Mouse (Mus musculus) heart, postnatal 0 days (tissue): ENCODE data around the gene Fam53b.

Source experiments
- CTCF ChIP-seq: IDR thresholded peaks from 2 replicates; pipeline ENCODE4 v1.5.1; 2016; ENCODE audit warnings: antibody characterized with exemption, control low read depth, low read depth
- EP300 ChIP-seq: IDR thresholded peaks from 2 replicates; pipeline ENCODE4 v1.6.1; 2016; ENCODE audit warnings: antibody characterized with exemption, low read depth

- TF ChIP-seq CTCF (no peak), EP300 (no peak)
Observed at GRCm38 (mm10) chr7:132753518-132754388, 59.9 kb downstream of the Fam53b start.
